Mouse (Mus musculus): Measurements from ENCODE around the gene Scamp1. TPM values are rescaled to one million over a fixed set of nuclear protein-coding genes. Genes with fewer than 3 reads are reported as not detected.

Gene Scamp1
- polyA plus RNA-seq, 1 experiment from 2014 or later, result 11.7 TPM

DNA sequence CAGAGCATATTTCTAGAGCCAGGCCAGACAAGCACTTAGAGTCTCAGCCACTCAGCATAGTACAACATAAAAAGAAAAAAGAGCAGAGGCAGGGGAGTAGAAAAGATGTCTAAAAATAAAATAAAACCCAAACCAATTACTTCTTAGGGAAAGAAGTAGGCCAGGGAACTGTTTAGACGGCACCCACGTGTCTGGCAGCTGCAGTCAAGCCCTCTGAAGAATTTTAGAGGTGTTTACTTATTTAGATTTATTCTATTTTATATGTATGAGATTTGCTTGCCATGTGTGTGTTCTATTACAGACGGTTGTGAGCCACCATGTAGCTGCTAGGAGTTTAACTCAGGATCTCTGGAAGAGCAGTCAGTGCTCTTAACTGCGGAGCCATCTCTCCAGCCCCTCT lies 18.5 kb downstream of the Scamp1 start:
- no peak for ATAC-seq
- WGBS (ENCODE audit: insufficient replicate concordance), result 67% methylated on average over 4 of the region's 4 CpGs
- Histone ChIP-seq H3K9ac (no peak overlapping the region), H3K27ac (0 out of 2 replicates have a peak overlapping the region, but pooled peaks have one; percentile 2), H3K4me1 (peaks cover 80% of the 10 kb centered on the region), H3K36me3 (no peaks in the 10 kb centered on the region; the same call in 1 of the 2 replicates), H3K4me2 (no peak overlapping the region), H3K4me3 (no peak overlapping the region), H3K27me3 (replicated peaks) (no peaks in the 10 kb centered on the region), H3K9me3 (replicated peaks) (no peaks in the 10 kb centered on the region; the same call in 1 of the 2 replicates)

DNA sequence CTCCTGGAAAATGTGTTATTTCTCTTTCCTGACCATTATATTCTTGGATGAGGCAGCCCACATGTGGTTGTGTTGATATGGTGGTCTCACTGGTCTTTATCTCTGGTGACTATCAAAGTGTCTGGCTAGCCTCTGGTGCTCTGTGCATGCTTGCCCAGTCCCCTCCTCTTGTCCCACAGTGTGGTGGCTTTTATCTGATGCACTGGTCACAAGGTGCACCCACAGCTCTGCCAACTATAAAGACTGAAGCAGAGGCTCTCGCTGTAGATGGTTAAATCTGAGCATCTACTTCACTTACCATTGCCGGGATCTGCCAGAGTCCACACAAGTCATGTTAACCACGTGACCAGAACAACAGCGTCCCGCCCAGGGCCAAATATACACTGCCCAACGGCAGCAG lies 19.1 kb downstream of the Scamp1 start:
- H3K9ac ChIP-seq, result no peak overlapping the region
- peak overlapping the region; percentile 2; the same call in 1 of the 2 replicates for H3K27ac ChIP-seq
- peaks cover 82% of the 10 kb centered on the region for H3K4me1 ChIP-seq
- no peaks in the 10 kb centered on the region for H3K27me3 ChIP-seq (replicated peaks)
- no peaks in the 10 kb centered on the region; the same call in 1 of the 2 replicates for H3K36me3 ChIP-seq
- WGBS (ENCODE audit: insufficient replicate concordance), result 37% methylated on average over 6 of the region's 6 CpGs
- H3K9me3 ChIP-seq (replicated peaks), result no peaks in the 10 kb centered on the region; the same call in 1 of the 2 replicates
- 0 out of 2 replicates have a peak overlapping the region, but pooled peaks have one; percentile 19 for H3K4me2 ChIP-seq
- H3K4me3 ChIP-seq, result no peak overlapping the region
- no peak for ATAC-seq

DNA sequence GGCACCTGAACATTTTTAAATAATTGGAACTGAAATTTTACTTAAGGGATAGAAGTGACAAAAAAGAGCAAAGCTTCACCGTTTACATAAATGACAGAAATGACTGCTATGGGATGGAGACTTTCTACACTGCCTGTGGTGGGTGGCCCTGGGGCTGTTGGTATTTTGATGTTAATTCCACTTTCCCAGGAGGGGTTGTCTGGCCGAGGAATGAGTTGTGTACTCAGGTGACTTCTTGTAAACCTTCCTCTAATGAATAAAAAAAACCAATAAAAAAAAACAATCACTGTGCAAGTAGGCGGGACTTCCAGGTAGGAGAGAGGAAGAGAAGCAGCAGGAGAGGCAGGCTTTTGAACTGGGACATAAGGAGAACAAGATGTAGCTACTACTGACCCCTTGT lies 20.4 kb downstream of the Scamp1 start:
- Histone ChIP-seq H3K9ac (no peak overlapping the region), H3K36me3 (no peaks in the 10 kb centered on the region; the same call in 1 of the 2 replicates), H3K4me3 (no peak overlapping the region), H3K9me3 (replicated peaks) (no peaks in the 10 kb centered on the region; the same call in 1 of the 2 replicates), H3K4me2 (no peak overlapping the region), H3K27ac (no peak overlapping the region), H3K27me3 (replicated peaks) (no peaks in the 10 kb centered on the region), H3K4me1 (peaks cover 82% of the 10 kb centered on the region)
- ATAC-seq, result no peak
- WGBS (ENCODE audit: insufficient replicate concordance), result 77% methylated on average over 3 of the region's 3 CpGs

DNA sequence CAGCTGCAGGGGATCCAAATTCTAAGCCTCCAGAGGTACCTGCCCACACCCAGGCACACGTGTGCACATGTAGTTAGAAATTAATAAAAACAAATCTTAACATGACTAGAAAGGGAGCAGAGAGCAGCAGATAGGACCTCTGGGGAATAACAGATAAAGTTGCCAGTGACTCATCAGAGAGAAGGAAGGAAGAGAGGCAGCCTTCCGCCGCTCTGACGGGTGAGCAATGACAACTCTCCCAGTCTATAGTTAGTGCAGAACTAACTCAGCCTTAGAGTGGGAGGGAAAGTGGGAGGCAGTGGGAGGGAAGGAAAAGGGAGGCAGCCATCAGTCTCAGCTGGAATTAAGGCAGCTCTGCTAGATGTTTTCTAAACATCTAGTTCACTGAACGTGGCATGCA lies 21.7 kb downstream of the Scamp1 start:
- H3K36me3 ChIP-seq, result no peaks in the 10 kb centered on the region; the same call in 1 of the 2 replicates
- H3K4me1 ChIP-seq, result peaks cover 88% of the 10 kb centered on the region
- H3K4me3 ChIP-seq, result peak overlapping the region; percentile 11
- peak overlapping the region; percentile 24; the same call in 1 of the 2 replicates for H3K9ac ChIP-seq
- no peaks in the 10 kb centered on the region for H3K27me3 ChIP-seq (replicated peaks)
- ATAC-seq, result peak; percentile 84
- peak overlapping the region; percentile 54 for H3K4me2 ChIP-seq
- peak overlapping the region; percentile 83 for H3K27ac ChIP-seq
- 16% methylated on average over 5 of the region's 5 CpGs for WGBS (ENCODE audit: insufficient replicate concordance)
- no peaks in the 10 kb centered on the region; the same call in 1 of the 2 replicates for H3K9me3 ChIP-seq (replicated peaks)

DNA sequence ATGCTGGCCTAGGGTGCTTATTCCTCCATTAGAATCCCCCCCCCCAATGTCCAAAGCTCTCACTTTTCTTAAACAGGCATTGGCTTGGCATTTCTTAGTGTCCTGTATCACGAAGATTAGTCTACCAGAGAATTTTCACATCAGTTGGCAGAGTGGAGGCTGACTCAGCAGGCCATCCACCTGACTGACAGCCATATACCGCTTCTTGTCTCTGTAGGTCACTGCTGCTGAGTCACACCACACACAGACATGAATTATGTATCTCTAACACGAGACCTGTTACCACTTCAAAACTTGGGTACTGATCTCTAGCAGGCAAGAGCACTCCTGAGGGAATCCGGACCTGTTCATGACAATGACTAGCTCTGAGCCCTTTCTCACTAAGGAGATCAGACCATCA lies 23.1 kb downstream of the Scamp1 start:
- Histone ChIP-seq H3K9ac (0 out of 2 replicates have a peak overlapping the region, but pooled peaks have one; percentile 30), H3K4me1 (peaks cover 89% of the 10 kb centered on the region), H3K27ac (peak overlapping the region; percentile 83), H3K27me3 (replicated peaks) (no peaks in the 10 kb centered on the region), H3K4me2 (peak overlapping the region; percentile 19; the same call in 1 of the 2 replicates), H3K9me3 (replicated peaks) (no peaks in the 10 kb centered on the region; the same call in 1 of the 2 replicates), H3K36me3 (no peaks in the 10 kb centered on the region; the same call in 1 of the 2 replicates), H3K4me3 (no peak overlapping the region)
- WGBS (ENCODE audit: insufficient replicate concordance), result 36% methylated on average over 4 of the region's 4 CpGs
- ATAC-seq, result peak; percentile 80

DNA sequence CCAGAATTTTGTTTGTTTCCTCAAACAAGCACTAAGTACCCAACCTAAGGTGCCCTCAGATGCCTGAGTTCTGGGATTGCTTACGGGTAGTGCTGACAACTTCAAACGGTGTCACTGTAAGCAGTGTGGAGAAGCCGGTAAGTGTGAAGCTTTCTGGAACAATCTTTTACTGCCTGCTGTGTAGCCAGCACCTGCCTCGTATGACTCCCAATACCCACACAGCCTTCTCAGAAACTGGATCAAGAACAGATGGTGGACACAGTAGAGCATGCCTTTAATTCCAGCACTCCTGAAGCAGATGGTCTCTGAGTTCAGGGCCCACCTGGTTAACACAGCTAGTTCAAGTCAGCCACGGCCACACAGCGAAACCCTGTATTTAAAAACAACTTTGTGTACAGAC lies 24.0 kb downstream of the Scamp1 start:
- peak overlapping the region; percentile 83; the same call in 1 of the 2 replicates for H3K27ac ChIP-seq
- no peaks in the 10 kb centered on the region for H3K27me3 ChIP-seq (replicated peaks)
- H3K36me3 ChIP-seq, result no peaks in the 10 kb centered on the region; the same call in 1 of the 2 replicates
- H3K9ac ChIP-seq, result no peak overlapping the region
- no peaks in the 10 kb centered on the region; the same call in 1 of the 2 replicates for H3K9me3 ChIP-seq (replicated peaks)
- WGBS (ENCODE audit: insufficient replicate concordance), result 78% methylated on average over 6 of the region's 6 CpGs
- H3K4me3 ChIP-seq, result no peak overlapping the region
- peaks cover 89% of the 10 kb centered on the region for H3K4me1 ChIP-seq
- no peak for ATAC-seq
- H3K4me2 ChIP-seq, result no peak overlapping the region

DNA sequence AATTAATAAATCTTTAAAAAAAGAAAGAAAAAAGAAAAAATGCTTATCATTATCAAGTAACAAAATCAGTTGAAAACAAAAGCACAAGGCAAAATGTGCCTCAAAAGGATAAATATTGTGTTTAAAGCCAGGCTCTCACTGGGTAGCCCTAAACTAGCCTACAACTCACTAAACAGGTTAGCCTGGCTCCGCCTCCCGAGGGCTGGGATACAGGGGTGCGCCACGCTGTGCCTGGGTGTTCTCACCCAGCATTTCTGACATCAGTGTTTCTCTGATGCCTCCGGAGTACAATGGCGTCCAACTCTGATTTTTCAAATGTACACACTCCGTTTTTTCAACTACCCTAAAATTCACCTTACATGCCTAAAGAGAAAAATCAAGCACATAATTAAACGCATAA lies 24.7 kb downstream of the Scamp1 start:
- H3K36me3 ChIP-seq, result no peaks in the 10 kb centered on the region; the same call in 1 of the 2 replicates
- no peaks in the 10 kb centered on the region; the same call in 1 of the 2 replicates for H3K9me3 ChIP-seq (replicated peaks)
- no peak overlapping the region for H3K4me3 ChIP-seq
- H3K27ac ChIP-seq, result 0 out of 2 replicates have a peak overlapping the region, but pooled peaks have one; percentile 83
- H3K4me1 ChIP-seq, result peaks cover 88% of the 10 kb centered on the region
- ATAC-seq, result no peak
- 83% methylated on average over 8 of the region's 8 CpGs for WGBS (ENCODE audit: insufficient replicate concordance)
- H3K27me3 ChIP-seq (replicated peaks), result no peaks in the 10 kb centered on the region
- H3K4me2 ChIP-seq, result no peak overlapping the region
- no peak overlapping the region for H3K9ac ChIP-seq

DNA sequence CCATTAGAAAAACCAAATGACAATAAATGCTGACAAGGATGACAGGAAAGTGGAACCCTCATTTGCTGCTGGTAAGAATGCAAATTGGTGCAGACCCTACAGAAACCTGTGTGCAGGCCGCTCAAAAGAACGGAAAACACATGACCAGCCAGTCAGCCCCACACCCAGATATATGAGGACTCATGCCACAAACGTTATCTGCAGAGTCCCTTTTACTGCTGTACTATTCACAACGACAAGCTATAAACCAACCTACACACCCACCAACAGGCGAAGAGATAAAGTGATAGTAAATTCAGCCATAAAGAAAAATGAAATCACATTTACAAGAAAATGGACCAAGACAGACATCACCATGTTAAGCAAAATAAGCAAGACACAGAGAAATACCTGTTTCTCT lies 26.4 kb downstream of the Scamp1 start:
- peak; percentile 58; the same call in 1 of the 2 replicates for ATAC-seq
- Histone ChIP-seq H3K4me3 (no peak overlapping the region), H3K27me3 (replicated peaks) (no peaks in the 10 kb centered on the region), H3K4me1 (peaks cover 75% of the 10 kb centered on the region), H3K9me3 (replicated peaks) (no peaks in the 10 kb centered on the region), H3K27ac (peak overlapping the region; percentile 27; the same call in 1 of the 2 replicates), H3K4me2 (peak overlapping the region; percentile 41), H3K36me3 (no peaks in the 10 kb centered on the region), H3K9ac (no peak overlapping the region)
- WGBS (ENCODE audit: insufficient replicate concordance), result 19% methylated on average over 5 of the region's 5 CpGs

DNA sequence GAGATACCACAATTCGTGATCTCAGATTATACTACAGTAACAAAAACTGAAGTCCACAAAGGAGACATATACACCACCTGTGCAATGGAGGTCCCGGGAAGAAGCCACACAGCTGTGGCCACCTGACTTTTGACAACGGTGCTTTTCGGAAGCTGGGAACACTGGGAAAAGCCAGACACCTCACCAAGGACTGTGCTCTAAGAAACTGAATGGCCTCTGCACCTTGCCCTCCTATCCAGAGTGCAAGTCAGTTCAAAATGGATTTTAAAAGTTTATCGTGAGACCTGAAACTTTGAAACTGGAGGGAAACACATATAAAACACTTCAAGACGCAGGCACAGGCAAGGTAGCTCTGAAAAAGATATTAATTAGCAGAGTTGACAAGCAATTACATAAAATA lies 27.1 kb downstream of the Scamp1 start:
- no peaks in the 10 kb centered on the region for H3K36me3 ChIP-seq
- H3K9me3 ChIP-seq (replicated peaks), result no peaks in the 10 kb centered on the region
- 77% methylated on average over 6 of the region's 6 CpGs for WGBS (ENCODE audit: insufficient replicate concordance)
- peak overlapping the region; percentile 26; the same call in 1 of the 2 replicates for H3K27ac ChIP-seq
- no peak overlapping the region for H3K9ac ChIP-seq
- H3K4me1 ChIP-seq, result peaks cover 69% of the 10 kb centered on the region
- no peak overlapping the region for H3K4me3 ChIP-seq
- ATAC-seq, result no peak
- H3K4me2 ChIP-seq, result peak overlapping the region; percentile 41; the same call in 1 of the 2 replicates
- no peaks in the 10 kb centered on the region for H3K27me3 ChIP-seq (replicated peaks)

DNA sequence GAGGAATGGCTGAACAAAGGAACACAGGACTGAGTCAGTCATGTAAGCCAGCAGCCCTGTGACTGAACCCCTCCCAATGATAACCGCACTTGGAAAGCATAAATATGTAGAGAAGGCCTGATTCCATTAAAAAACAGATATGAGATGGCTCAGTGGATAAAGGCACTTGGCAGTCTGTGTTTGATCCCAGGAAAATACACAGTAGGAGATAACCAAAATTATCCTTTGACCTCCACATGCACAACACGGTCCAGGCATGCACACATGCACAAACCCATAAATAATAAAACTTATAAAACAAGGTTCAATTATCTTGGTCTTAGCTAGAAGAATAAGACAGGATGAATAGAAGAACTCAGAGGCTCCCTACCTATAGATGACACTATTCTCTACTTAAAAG lies 27.9 kb downstream of the Scamp1 start:
- 0 out of 2 replicates have a peak overlapping the region, but pooled peaks have one; percentile 2 for H3K27ac ChIP-seq
- H3K9me3 ChIP-seq (replicated peaks), result no peaks in the 10 kb centered on the region
- no peak for ATAC-seq
- no peak overlapping the region for H3K9ac ChIP-seq
- H3K4me3 ChIP-seq, result no peak overlapping the region
- H3K4me2 ChIP-seq, result no peak overlapping the region
- no peaks in the 10 kb centered on the region for H3K27me3 ChIP-seq (replicated peaks)
- H3K36me3 ChIP-seq, result no peaks in the 10 kb centered on the region
- peaks cover 66% of the 10 kb centered on the region for H3K4me1 ChIP-seq
- 58% methylated on average over 2 of the region's 2 CpGs for WGBS (ENCODE audit: insufficient replicate concordance)

DNA sequence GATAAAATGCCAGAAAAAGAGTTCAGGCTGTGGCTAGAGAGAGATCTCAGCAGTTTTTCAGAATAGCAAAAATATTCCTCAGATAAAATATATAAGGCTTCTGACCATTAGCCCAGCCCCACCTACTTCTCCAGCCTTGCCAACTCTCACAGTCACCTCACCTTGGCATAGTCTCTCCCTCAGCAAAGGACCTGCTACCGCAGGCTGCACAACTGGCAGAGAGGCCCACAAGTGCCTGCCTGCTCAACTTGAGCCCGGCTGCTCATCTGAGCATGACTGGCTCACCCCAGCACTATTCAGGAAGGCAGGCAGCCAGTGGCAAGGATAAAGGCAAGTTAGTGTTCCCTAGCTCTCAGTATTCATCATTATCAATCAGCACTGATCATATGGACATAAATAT lies 30.5 kb downstream of the Scamp1 start:
- no peak overlapping the region for H3K4me3 ChIP-seq
- no peaks in the 10 kb centered on the region for H3K27me3 ChIP-seq (replicated peaks)
- WGBS (ENCODE audit: insufficient replicate concordance), result 78% methylated on average over 2 of the region's 2 CpGs
- H3K9ac ChIP-seq, result no peak overlapping the region
- no peak overlapping the region for H3K27ac ChIP-seq
- ATAC-seq, result no peak
- no peaks in the 10 kb centered on the region for H3K36me3 ChIP-seq
- H3K4me2 ChIP-seq, result no peak overlapping the region
- H3K9me3 ChIP-seq (replicated peaks), result no peaks in the 10 kb centered on the region
- H3K4me1 ChIP-seq, result peaks cover 44% of the 10 kb centered on the region

DNA sequence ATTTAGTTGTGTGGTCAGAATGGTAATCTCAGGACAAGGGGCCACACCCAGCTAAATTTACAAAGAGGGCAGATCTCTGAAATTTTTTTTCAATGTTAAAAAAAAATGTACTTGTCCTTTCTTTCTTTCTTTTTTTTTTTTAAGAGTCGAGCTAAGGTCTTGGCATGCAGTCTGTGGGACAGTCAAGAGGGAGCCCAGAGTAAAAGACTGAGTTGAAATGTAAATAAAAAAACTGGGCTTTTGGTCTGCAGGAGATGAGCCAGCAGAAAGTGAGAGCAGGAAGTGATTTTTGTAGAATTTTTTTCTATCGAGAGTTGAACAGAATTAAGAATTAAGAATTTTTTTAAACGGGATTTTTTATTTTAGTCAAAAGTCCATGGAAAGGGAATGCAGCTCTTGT lies 31.4 kb downstream of the Scamp1 start:
- H3K4me2 ChIP-seq, result no peak overlapping the region
- peaks cover 36% of the 10 kb centered on the region for H3K4me1 ChIP-seq
- H3K9ac ChIP-seq, result no peak overlapping the region
- no peak overlapping the region for H3K27ac ChIP-seq
- H3K36me3 ChIP-seq, result no peaks in the 10 kb centered on the region
- ATAC-seq, result no peak
- WGBS (ENCODE audit: insufficient replicate concordance), result 75% methylated on average over 3 of the region's 3 CpGs
- H3K9me3 ChIP-seq (replicated peaks), result no peaks in the 10 kb centered on the region
- no peak overlapping the region for H3K4me3 ChIP-seq
- H3K27me3 ChIP-seq (replicated peaks), result no peaks in the 10 kb centered on the region

Measured in liver, embryonic 12.5 days (tissue).